Mouse (Mus musculus): ENCODE results near the gene Ercc4. TPM values are rescaled to one million over a fixed set of nuclear protein-coding genes. Genes with fewer than 3 reads are reported as not detected.
A peak's percentile ranks its signal among the peaks of the same experiment; 100 is the strongest.

Gene Ercc4
- total and polyA plus RNA-seq, 3 experiments = 6.2 to 7.7 (median 6.6) TPM

- DNase-seq = no peak
- 87% methylated on average over 5 of the region's 5 CpGs for WGBS
Measured at GRCm38 (mm10) chr16:13182526-13182925, 73.0 kb downstream of the Ercc4 start.

GRCm38 (mm10) chr16:13183182-13183742, 73.8 kb downstream of the Ercc4 start:
- H3K27me3 ChIP-seq (ENCODE audit: control insufficient read depth, insufficient read depth, low read length) = no peaks in the 10 kb centered on the region
- TF ChIP-seq CTCF (IDR thresholded peaks at IDR 0.05) = no peak
- TF ChIP-seq EP300 (IDR thresholded peaks at IDR 0.05; ENCODE audit: insufficient read depth, low read depth, low read length) = no peak
- TF ChIP-seq POLR2A (IDR thresholded peaks at IDR 0.05; ENCODE audit: insufficient read depth, low read depth, low read length) = no peak
- intact Hi-C loops (cut with DNase I) = no loop called here
- WGBS = 80% methylated on average over 4 of the region's 4 CpGs
- no peak for DNase-seq
- no peak overlapping the region for H3K27ac ChIP-seq
- no peaks in the 10 kb centered on the region for H3K79me2 ChIP-seq (replicated peaks; ENCODE audit: control insufficient read depth, insufficient read depth, low read length)
- H3K4me3 ChIP-seq = no peak overlapping the region
- H3K4me1 ChIP-seq (ENCODE audit: control insufficient read depth, insufficient read depth, low read length) = no peaks in the 10 kb centered on the region
- no peaks in the 10 kb centered on the region for H3K36me3 ChIP-seq (ENCODE audit: control insufficient read depth, insufficient read depth, low read length)
- H3K9ac ChIP-seq (ENCODE audit: low read depth, low read length) = no peak overlapping the region

More at GRCm38 (mm10) chr16:13182526-13182925, 73.0 kb downstream of the Ercc4 start:
- Histone ChIP-seq H3K36me3 (ENCODE audit: control insufficient read depth, insufficient read depth, low read length) (no peaks in the 10 kb centered on the region), H3K27ac (no peak overlapping the region), H3K27me3 (ENCODE audit: control insufficient read depth, insufficient read depth, low read length) (no peaks in the 10 kb centered on the region), H3K4me3 (no peak overlapping the region), H3K79me2 (replicated peaks; ENCODE audit: control insufficient read depth, insufficient read depth, low read length) (no peaks in the 10 kb centered on the region), H3K9ac (ENCODE audit: low read depth, low read length) (no peak overlapping the region), H3K4me1 (ENCODE audit: control insufficient read depth, insufficient read depth, low read length) (no peaks in the 10 kb centered on the region)
- no peak for TF ChIP-seq POLR2A (IDR thresholded peaks at IDR 0.05; ENCODE audit: insufficient read depth, low read depth, low read length)
- no peak for TF ChIP-seq EP300 (IDR thresholded peaks at IDR 0.05; ENCODE audit: insufficient read depth, low read depth, low read length)
- no peak for TF ChIP-seq CTCF (IDR thresholded peaks at IDR 0.05)
- intact Hi-C loops (cut with DNase I) = no loop called here

DNA sequence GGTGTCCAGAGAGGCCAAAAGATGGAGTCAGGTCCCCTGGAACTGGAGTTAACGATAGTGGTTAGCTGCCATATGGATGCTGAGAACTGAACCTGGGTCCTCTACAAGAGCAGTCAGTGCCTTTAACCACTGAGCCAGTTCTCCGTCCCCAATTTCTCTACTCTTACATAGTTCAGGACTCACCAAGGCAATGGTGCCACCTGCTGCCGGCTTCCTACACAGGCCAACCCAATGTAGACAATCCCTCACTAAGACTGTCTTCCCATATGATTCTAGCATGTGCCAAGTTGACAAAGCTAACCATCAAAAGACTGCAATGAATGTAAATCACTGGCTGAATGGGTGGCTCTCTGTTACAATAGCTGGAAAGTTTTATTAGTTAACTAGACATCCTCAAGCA, 74.9 kb downstream of the Ercc4 start:
- Histone ChIP-seq H3K27ac (no peak overlapping the region), H3K36me3 (ENCODE audit: control insufficient read depth, insufficient read depth, low read length) (peaks cover 5% of the 10 kb centered on the region; the same call in 1 of the 2 replicates), H3K27me3 (ENCODE audit: control insufficient read depth, insufficient read depth, low read length) (no peaks in the 10 kb centered on the region), H3K9ac (ENCODE audit: low read depth, low read length) (no peak overlapping the region), H3K4me3 (no peak overlapping the region), H3K79me2 (replicated peaks; ENCODE audit: control insufficient read depth, insufficient read depth, low read length) (no peaks in the 10 kb centered on the region), H3K4me1 (ENCODE audit: control insufficient read depth, insufficient read depth, low read length) (peaks cover 7% of the 10 kb centered on the region)
- TF ChIP-seq EP300 (IDR thresholded peaks at IDR 0.05; ENCODE audit: insufficient read depth, low read depth, low read length) (no peak), CTCF (IDR thresholded peaks at IDR 0.05) (no peak), POLR2A (IDR thresholded peaks at IDR 0.05; ENCODE audit: insufficient read depth, low read depth, low read length) (no peak)
- intact Hi-C loops (cut with DNase I) = no loop called here
- 97% methylated on average over 3 of the region's 3 CpGs for WGBS
- no peak for DNase-seq

GRCm38 (mm10) chr16:13189430-13190107, 80.1 kb downstream of the Ercc4 start:
- Histone ChIP-seq H3K4me1 (ENCODE audit: control insufficient read depth, insufficient read depth, low read length) (peaks cover 25% of the 10 kb centered on the region), H3K4me3 (peak overlapping the region; percentile 19), H3K27me3 (ENCODE audit: control insufficient read depth, insufficient read depth, low read length) (no peaks in the 10 kb centered on the region), H3K79me2 (replicated peaks; ENCODE audit: control insufficient read depth, insufficient read depth, low read length) (no peaks in the 10 kb centered on the region), H3K27ac (peak overlapping the region; percentile 96), H3K36me3 (ENCODE audit: control insufficient read depth, insufficient read depth, low read length) (peaks cover 16% of the 10 kb centered on the region), H3K9ac (ENCODE audit: low read depth, low read length) (peak overlapping the region; percentile 4)
- TF ChIP-seq CTCF (IDR thresholded peaks at IDR 0.05) (no peak), EP300 (IDR thresholded peaks at IDR 0.05; ENCODE audit: insufficient read depth, low read depth, low read length) (0 out of 2 replicates have a peak, but pooled peaks have one; percentile 29), POLR2A (IDR thresholded peaks at IDR 0.05; ENCODE audit: insufficient read depth, low read depth, low read length) (peak; percentile 65)
- DNase-seq = peak; percentile 70 to 76
- 3% methylated on average over 12 of the region's 12 CpGs for WGBS
- intact Hi-C loops (cut with DNase I) = loop anchor here (2.0 kb wide), 2 partner anchors 29 to 43 kb away; no protein-coding TSS in a partner anchor

DNA sequence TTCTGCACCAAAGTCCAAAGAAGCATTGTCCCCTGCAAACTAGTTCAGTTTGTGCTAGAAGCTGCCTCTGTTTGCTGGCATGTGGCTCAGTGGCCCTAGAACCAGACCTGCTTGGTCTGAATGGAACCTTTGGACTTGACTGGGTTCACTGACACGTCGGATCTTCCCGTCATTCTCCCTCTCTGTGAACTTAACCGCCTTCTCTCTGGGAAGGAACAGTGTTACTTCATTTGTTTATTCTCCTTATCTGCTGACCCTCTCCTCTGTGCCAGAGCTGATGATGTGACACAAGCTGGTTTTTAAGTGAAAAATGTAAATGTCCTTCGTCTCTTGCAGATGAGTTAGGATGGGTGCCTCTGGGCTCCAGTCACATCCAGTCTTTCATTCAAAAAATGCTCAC, 81.0 kb downstream of the Ercc4 start:
- H3K27ac ChIP-seq = peak overlapping the region; percentile 96
- no peak overlapping the region; the same call in 1 of the 2 replicates for H3K9ac ChIP-seq (ENCODE audit: low read depth, low read length)
- peaks cover 16% of the 10 kb centered on the region for H3K36me3 ChIP-seq (ENCODE audit: control insufficient read depth, insufficient read depth, low read length)
- H3K4me3 ChIP-seq = no peak overlapping the region
- H3K4me1 ChIP-seq (ENCODE audit: control insufficient read depth, insufficient read depth, low read length) = peaks cover 25% of the 10 kb centered on the region
- intact Hi-C loops (cut with DNase I) = no loop called here
- no peaks in the 10 kb centered on the region for H3K27me3 ChIP-seq (ENCODE audit: control insufficient read depth, insufficient read depth, low read length)
- no peaks in the 10 kb centered on the region for H3K79me2 ChIP-seq (replicated peaks; ENCODE audit: control insufficient read depth, insufficient read depth, low read length)
- no peak for DNase-seq
- WGBS = 53% methylated on average over 5 of the region's 5 CpGs
- TF ChIP-seq CTCF (IDR thresholded peaks at IDR 0.05) (no peak), EP300 (IDR thresholded peaks at IDR 0.05; ENCODE audit: insufficient read depth, low read depth, low read length) (no peak), POLR2A (IDR thresholded peaks at IDR 0.05; ENCODE audit: insufficient read depth, low read depth, low read length) (no peak)

- WGBS = 75% methylated on average over 4 of the region's 4 CpGs
- H3K4me1 ChIP-seq (ENCODE audit: control insufficient read depth, insufficient read depth, low read length) = peaks cover 25% of the 10 kb centered on the region
- no peaks in the 10 kb centered on the region for H3K27me3 ChIP-seq (ENCODE audit: control insufficient read depth, insufficient read depth, low read length)
- peaks cover 16% of the 10 kb centered on the region for H3K36me3 ChIP-seq (ENCODE audit: control insufficient read depth, insufficient read depth, low read length)
- no peaks in the 10 kb centered on the region for H3K79me2 ChIP-seq (replicated peaks; ENCODE audit: control insufficient read depth, insufficient read depth, low read length)
- H3K27ac ChIP-seq = peak overlapping the region; percentile 96
- TF ChIP-seq CTCF (IDR thresholded peaks at IDR 0.05) (no peak), POLR2A (IDR thresholded peaks at IDR 0.05; ENCODE audit: insufficient read depth, low read depth, low read length) (no peak), EP300 (IDR thresholded peaks at IDR 0.05; ENCODE audit: insufficient read depth, low read depth, low read length) (no peak)
- intact Hi-C loops (cut with DNase I) = no loop called here
- DNase-seq = no peak
- H3K9ac ChIP-seq (ENCODE audit: low read depth, low read length) = no peak overlapping the region
- no peak overlapping the region for H3K4me3 ChIP-seq
Measured at GRCm38 (mm10) chr16:13191166-13191565, 81.7 kb downstream of the Ercc4 start.

All from heart, adult 2 months (tissue).